Mouse (Mus musculus) Patski (cell line): ENCODE data around the gene Cd80. TPM values are rescaled to one million over a fixed set of nuclear protein-coding genes. Genes with fewer than 3 reads are reported as not detected.
A peak's percentile ranks its signal among the peaks of the same experiment; 100 is the strongest.
"Not testable (repeated sequence)": the region's sequence is repeated elsewhere in the genome, so short reads cannot be mapped to it uniquely, and the experiment has no call there.

Experiments
- ATAC-seq: fragments of 100-300 bp; one replicate; pipeline ENCODE4 v1.8.0; 2021
- CTCF ChIA-PET: fragments of 350-600 bp; sonication (Branson Sonifier 250); formaldehyde crosslinking; loops from one replicate; lab custom pipeline; 2022; ENCODE audit warnings: inconsistent platforms; lab: Charles Lee
- POLR2A ChIA-PET: fragments of 350-600 bp; sonication (Branson Sonifier 250); formaldehyde crosslinking; loops from one replicate; lab custom pipeline; 2022; ENCODE audit warnings: antibody characterized with exemption, inconsistent platforms; lab: Charles Lee
- DNase-seq: peaks from one replicate; pipeline ENCODE4 v3.0.0-alpha.2; 2011; ENCODE audit warnings: low read depth, low spot score
- H3K27me3 ChIP-seq: fragments of 371-371 bp; one replicate; pipeline ENCODE4 v1.5.1; 2021
- CTCF ChIP-seq: fragments of 100-300 bp; IDR thresholded peaks from one replicate; pipeline ENCODE4 v1.5.1; 2021
- in situ Hi-C: fragments of 300-500 bp; cut with MboI; formaldehyde crosslinking; loops from 3 replicates; pipeline ENCODE4 v1.11.1; 2018; ENCODE audit warnings: low pct_unique_long_range_greater_than_20kb, mixed read lengths
- polyA plus RNA-seq: library from polyadenylated mRNA; unstranded; gene quantifications from one replicate; pipeline ENCODE4 v1.2.3, GENCODE M21; 2021

Gene Cd80
- polyA plus RNA-seq, 1 experiment from 2014 or later: 0.24 TPM

DNA sequence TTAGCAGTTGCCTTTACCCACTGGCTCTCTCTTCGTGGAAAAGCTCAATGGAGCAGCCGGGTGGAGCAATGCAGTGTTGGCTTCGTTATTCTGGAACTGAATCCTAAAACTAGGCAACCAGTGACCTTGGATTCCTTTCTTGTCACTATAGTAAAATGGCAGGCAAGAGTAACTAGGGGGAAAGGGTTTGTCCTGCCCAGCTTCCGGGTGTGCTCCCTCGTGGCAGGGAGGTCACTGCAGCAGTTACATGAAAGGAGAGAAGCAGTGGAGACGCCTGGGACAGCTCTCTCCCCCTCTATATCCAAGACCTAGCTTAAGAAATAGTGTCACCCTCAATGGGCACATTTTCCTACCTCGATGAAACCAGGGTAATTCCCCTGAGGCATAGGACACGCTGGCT lies 14.1 kb downstream of the Cd80 start:
- ChIA-PET POLR2A (no interaction called here), CTCF (interaction anchor here (0.9 to 1.2 kb wide), 4 partner anchors 10 to 37 kb away, joined by 3 to 4 read pairs (median 3); partner anchors contain the start of gene Adprh)
- DNase-seq (no peak), ATAC-seq (no peak)
- H3K27me3 ChIP-seq: no peaks in the 10 kb centered on the region
- in situ Hi-C loops: no loop called here
- no peak for TF ChIP-seq CTCF

DNA sequence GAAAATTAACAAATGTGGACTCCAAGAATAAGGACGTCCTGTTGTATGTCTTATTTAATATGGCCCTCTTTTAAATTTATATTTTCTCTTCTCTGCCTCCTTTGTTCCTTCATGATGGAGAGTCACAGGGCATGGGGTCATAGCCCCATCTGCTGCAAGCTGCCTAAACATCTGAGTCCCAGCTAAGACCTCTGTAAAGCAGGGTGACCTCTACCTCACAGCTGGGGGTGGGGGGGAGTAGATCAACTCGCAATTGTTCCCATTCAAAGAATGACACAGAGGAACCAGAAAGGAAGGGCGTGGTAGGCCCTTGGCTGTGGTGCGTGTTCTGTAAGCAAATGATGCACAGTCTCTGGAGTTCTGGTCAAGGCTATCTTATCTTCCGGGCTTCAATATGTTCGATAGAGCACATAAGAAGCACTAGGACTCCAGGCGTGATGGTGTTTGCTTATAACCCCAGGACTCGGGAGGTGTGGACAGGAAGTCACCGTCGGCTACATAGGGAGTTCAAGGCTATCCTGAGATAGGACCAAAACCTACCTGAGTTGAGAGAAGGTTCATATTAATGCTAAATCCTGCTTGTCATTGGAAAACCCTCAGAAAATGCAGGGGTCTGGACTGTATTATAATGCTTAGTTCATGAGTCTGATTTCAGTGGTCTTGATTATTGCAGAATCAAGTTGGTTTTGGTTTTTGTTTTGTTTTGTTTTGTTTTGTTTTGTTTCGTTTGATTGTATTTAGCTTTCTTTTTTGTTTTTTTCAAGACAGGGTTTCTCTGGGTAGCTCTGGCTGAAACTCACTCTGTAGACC lies 16.5 kb downstream of the Cd80 start:
- CTCF ChIA-PET: interaction anchor here (1.1 kb wide), 1 partner anchor 20 kb away, joined by 3 read pairs; no protein-coding TSS in a partner anchor
- TF ChIP-seq CTCF: no peak

DNA sequence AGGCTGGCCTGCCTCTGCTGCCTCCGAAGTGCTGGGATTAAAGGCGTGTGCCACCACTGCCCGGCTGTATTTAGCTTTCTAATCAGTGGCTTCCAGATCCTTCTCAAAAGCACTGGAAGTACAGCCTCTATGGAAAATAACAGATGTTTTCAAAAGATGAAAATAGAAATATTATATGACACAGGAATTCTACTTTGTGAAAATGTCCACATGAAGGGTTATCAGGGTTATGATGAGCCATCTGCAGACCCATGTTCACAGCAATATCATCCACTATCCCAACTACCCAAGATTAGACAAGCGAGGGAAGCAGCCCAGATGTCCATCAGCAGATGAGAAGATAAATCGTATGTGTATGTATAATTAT lies 17.1 kb downstream of the Cd80 start:
- TF ChIP-seq CTCF: no peak
- in situ Hi-C loops: no loop called here
- H3K27me3 ChIP-seq: no peaks in the 10 kb centered on the region
- DNase-seq (no peak), ATAC-seq (no peak)
- ChIA-PET POLR2A (no interaction called here), CTCF (no interaction called here)

More for the DNA sequence above, 16.5 kb downstream of the Cd80 start:
- POLR2A ChIA-PET: interaction anchor here (0.6 kb wide), 1 partner anchor 403 kb away, joined by 4 read pairs; no protein-coding TSS in a partner anchor
- ATAC-seq (no peak), DNase-seq (no peak)
- in situ Hi-C loops: no loop called here
- H3K27me3 ChIP-seq: no peaks in the 10 kb centered on the region

DNA sequence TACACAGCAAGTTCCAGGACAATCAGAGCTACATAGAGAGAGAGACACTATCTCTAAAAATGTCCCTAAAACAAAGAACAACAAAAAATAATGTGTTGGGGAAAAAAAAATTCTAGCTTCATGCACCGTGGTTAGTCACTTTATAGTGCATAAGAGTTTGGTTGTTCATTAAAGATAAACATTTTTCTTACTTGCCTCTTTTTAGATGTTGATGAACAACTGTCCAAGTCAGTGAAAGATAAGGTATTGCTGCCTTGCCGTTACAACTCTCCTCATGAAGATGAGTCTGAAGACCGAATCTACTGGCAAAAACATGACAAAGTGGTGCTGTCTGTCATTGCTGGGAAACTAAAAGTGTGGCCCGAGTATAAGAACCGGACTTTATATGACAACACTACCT lies 18.3 kb downstream of the Cd80 start:
- no peak for TF ChIP-seq CTCF
- no peak for ATAC-seq
- CTCF ChIA-PET: no interaction called here
- POLR2A ChIA-PET: no interaction called here
- in situ Hi-C loops: no loop called here
- no peak for DNase-seq
- no peaks in the 10 kb centered on the region for H3K27me3 ChIP-seq

DNA sequence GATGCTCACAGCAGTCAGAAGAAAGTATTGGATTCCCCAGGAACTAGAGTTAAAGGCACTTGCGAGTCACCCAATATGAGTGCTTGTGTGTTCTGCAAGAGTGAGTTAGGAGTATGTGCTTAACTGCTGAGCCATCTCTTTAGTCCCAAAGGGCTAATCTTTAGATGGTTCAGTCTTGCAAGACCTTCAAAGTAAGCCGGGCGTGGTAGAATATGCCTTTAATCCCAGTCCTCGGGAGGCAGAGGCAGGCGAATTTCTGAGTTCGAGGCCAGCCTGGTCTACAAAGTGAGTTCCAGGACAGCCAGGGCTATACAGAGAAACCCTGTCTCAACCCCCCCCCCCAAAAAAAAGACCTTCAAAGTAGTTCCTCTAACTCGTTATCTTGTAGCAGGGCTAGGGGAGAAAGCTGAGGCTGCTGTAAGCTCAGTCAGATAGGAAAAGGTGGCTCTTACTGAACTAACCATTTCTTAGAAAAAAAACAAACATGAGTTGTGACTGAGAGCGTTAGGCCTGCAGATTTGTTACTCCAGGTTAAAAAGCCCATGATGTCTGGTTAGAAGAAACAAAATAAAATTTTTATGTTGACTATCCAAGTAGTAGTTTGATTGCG lies 19.4 kb downstream of the Cd80 start:
- TF ChIP-seq CTCF: no peak
- DNase-seq: no peak
- POLR2A ChIA-PET: no interaction called here
- H3K27me3 ChIP-seq: no peaks in the 10 kb centered on the region
- in situ Hi-C loops: no loop called here
- CTCF ChIA-PET: no interaction called here
- ATAC-seq: peak; percentile 47

DNA sequence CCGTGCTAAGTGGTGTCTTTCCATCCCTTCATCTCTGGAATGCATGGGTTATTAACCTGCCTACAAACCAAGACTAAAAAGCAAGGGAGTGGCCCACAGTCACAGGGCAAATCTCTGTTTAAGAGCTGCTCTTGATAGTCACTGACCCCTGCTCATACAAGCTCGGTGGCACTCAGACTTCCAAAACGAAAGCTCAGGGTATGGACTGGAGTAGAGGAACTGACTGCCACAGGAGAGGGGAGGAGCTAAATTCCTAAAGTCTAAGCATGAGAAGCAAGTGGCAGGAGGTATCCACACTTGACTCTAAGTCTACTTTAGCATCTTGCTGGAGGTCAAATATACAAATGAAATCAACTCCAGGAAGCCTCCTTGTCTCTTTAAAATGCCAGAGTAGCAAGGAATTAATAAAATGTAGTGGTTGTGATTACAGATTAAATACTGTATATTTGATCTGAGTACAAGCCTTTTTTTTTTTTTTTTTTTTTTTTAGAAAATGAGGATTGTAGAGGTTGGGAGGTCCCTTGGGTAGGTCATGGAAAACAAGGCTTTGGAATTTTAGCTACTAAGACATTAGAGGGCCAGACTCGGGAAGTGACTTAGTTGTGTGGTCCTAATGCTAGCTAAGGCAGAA lies 20.4 kb downstream of the Cd80 start:
- DNase-seq: no peak
- no peak for ATAC-seq
- ChIA-PET CTCF (interaction anchor here (0.6 kb wide), 1 partner anchor 99 kb away, joined by 3 read pairs; no protein-coding TSS in a partner anchor), POLR2A (interaction anchor here (1.0 kb wide), 1 partner anchor 19 kb away, joined by 3 read pairs; no protein-coding TSS in a partner anchor)
- no peak for TF ChIP-seq CTCF
- no peaks in the 10 kb centered on the region for H3K27me3 ChIP-seq
- in situ Hi-C loops: no loop called here

DNA sequence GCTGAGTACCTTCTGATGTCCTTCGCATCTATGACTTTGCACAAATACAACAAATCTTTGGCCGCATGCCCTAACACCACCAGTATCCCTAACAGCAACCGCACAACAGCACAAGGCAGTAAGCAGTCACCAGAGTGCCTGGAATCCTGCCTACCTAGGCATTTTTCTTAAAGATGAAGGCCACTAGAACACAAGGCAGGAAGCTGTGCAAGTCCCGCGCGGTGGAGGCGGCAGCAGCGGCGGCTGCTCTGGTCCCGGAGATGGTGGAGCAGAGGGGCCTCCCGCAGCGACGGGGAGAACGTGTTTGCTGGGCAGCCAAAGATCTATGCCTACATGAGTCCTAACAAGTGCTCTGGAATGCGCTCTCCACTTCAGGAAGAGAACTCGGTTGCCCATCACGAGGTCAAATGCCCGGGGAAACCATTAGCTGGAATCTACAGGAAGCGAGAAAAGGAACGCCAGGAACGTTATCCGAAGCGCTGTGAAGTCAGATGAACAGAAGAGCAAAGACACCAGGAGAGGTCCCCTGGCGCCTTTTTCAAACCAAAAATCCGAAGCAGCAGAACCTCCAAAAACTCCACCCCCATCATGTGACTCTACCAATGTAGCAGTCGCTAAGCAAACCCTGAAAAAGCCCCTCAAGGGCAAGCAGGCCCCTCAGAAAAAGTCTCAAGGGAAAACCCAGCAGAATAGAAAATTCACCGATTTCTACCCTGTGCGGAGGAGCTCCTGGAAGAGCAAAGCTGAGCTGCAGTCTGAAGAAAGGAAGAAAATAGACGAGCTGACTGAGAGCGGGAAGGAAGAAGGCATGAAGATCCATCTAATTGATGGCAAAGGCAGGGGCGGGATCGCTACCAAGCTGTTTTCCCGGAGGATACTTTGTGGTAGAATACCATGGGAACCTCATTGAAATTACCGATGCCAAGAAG lies 21.2 kb downstream of the Cd80 start:
- in situ Hi-C loops: no loop called here
- DNase-seq: no peak
- H3K27me3 ChIP-seq: no peaks in the 10 kb centered on the region
- ChIA-PET POLR2A (interaction anchor here (1.0 kb wide), 1 partner anchor 20 kb away, joined by 3 read pairs; no protein-coding TSS in a partner anchor), CTCF (interaction anchor here (0.6 kb wide), 1 partner anchor 100 kb away, joined by 3 read pairs; no protein-coding TSS in a partner anchor)
- TF ChIP-seq CTCF: no peak
- no peak for ATAC-seq

DNA sequence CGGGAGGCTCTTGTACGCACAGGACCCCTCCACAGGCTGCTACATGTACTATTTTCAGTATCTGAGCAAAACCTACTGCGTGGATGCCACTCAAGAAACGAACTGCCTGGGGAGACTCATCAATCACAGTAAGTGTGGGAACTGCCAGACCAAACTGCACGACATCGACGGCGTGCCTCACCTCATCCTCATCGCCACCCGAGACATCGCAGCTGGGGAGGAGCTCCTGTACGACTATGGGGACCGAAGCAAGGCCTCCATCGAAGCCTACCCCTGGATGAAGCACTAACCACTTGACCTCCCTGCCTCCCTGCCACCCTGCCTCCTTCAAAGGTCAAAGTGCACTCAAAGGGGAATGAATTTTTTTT lies 21.9 kb downstream of the Cd80 start:
- CTCF ChIA-PET, H3K27me3 ChIP-seq, in situ Hi-C loops, DNase-seq, ATAC-seq, POLR2A ChIA-PET: not testable (repeated sequence)

DNA sequence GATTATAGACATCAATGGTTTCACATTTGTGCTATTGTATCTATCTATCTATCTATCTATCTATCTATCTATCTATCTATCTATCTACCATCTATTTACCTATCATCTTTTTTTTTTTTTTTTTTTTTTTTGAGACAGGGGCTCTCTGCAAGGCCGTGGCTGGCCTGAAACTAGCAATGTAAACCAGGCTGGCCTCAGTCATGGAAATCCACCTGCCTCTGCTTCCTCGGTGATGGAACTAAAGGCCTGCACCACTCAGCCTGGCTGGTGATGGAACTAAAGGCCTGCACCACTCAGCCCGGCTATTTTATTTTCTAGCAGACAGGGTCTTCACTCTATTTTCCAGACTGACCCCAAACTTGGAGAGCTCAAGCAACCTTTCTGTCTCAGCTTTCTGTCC lies 22.9 kb downstream of the Cd80 start:
- DNase-seq (no peak), ATAC-seq (no peak)
- in situ Hi-C loops: no loop called here
- no peaks in the 10 kb centered on the region for H3K27me3 ChIP-seq
- ChIA-PET CTCF (no interaction called here), POLR2A (no interaction called here)
- TF ChIP-seq CTCF: no peak

DNA sequence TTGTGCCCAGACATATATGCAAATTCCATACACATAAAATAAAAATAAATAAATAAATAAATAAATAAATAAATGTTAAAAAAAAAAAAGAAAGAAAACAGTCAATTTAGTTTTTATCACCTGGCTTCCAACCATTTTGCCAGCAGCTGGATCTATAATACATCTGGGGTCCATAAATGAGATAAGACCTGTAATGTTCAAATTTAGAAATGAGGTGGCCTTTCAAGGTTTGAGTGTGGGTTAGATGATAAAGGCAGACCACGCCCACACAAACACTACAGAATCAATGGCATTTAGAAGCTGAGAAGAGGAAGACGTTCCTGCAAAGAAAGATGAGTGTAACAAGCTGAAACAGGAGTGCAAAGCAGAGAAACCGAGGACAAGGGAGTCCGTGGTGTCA lies 26.0 kb downstream of the Cd80 start:
- ChIA-PET POLR2A (no interaction called here), CTCF (interaction anchor here (0.7 to 1.4 kb wide), 3 partner anchors 10 to 20 kb away, joined by 3 to 4 read pairs (median 3); no protein-coding TSS in a partner anchor)
- no peak for TF ChIP-seq CTCF
- DNase-seq (no peak), ATAC-seq (no peak)
- H3K27me3 ChIP-seq: no peaks in the 10 kb centered on the region
- in situ Hi-C loops: no loop called here
